Mouse (Mus musculus): ENCODE measurements around the gene Prune1.

The Prune1 gene

DNA sequence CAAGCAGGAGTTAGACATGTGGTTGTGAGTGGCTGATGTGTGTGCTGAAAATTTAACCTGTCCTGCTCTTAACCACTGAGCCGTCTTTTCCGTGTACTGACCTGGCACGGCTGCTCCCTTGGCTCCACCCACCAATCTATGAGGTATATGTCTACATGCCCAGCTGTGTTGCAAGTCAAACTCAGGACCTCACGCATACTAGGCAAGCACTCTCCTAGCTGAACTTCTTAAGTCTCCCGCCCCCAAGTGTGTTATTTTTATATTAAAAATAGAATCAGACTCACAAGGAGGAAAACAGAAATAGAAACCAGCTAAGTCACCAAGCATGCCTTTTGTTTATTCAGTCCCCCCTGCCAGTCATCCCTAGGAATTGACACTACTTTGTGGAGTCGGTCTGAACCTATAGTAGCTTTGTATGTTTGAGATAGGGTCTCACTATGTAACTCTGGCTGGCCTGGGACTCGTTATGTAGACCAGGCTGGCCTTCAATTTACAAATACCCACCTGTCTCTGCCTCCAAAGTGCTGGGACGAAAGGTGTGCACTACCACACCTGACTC lies 44.3 kb downstream of the Prune1 start:
- peak; percentile 42 for DNase-seq (ENCODE audit: low spot score)

- DNase-seq (ENCODE audit: low spot score) = no peak
Observed at GRCm38 (mm10) chr3:95235386-95236301, 46.2 kb downstream of the Prune1 start.

DNA sequence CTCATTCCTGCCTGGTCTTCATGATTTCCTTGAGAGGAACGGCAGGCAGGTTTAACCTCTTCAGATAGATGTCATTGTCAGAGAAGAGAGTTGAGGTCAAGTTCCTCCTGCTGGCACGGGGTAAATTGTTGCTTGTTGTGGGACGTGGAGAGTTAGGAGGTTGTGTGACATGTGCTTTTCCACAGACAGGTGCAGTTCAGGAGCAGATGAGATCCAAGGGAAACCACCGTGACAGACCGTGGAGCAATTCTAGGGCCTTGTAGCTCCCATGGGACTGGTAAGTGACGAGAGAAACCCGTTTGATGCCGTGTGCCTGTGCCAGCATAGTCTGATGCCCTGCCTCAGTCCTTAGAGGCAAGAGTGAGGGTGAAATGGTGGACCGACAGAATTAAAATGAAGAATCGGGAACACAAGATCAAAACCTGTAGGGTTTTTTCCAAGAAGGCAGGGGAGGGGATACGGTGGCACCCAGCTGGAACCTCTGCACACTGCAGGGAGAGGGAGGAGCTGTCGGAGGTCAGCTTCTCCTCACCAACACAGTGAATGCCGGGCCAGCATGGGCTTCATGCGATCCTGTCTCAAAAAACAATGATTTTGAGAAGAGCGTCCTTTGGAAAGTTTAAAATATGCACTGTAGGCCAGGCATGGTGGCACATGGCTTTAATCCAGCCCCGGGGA lies 48.4 kb downstream of the Prune1 start:
- no peak for DNase-seq (ENCODE audit: low spot score)

DNA sequence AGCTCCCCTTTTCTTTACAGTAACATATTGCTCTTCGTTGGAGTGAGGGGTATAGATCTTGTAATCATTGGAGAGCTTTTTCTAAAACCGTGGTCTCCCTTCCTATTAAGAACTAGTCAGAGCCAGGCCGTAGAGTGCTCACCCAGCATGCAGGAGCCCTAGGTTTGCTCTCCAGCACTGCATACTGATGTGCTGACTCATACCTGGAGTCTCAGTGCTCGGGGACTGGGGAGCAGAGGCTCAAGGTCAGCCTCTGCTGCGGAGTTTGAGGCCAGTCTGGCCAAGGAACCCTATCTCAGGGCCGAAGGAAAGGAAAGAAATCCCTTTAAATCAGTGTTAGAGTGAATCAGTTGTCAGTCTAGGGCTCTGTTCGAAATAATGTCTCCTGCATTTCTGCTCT lies 49.1 kb downstream of the Prune1 start:
- DNase-seq (ENCODE audit: low spot score) = peak; percentile 61

- DNase-seq (ENCODE audit: low spot score) = peak; percentile 65
Observed at GRCm38 (mm10) chr3:95231298-95232221, 50.3 kb downstream of the Prune1 start, which contains the start of gene Mllt11. TSS of gene Mllt11 (minus strand) at chr3:95232171.

GRCm38 (mm10) chr3:95230495-95231297 lies 51.2 kb downstream of the Prune1 start:
- peak; percentile 44 for DNase-seq (ENCODE audit: low spot score)

DNA sequence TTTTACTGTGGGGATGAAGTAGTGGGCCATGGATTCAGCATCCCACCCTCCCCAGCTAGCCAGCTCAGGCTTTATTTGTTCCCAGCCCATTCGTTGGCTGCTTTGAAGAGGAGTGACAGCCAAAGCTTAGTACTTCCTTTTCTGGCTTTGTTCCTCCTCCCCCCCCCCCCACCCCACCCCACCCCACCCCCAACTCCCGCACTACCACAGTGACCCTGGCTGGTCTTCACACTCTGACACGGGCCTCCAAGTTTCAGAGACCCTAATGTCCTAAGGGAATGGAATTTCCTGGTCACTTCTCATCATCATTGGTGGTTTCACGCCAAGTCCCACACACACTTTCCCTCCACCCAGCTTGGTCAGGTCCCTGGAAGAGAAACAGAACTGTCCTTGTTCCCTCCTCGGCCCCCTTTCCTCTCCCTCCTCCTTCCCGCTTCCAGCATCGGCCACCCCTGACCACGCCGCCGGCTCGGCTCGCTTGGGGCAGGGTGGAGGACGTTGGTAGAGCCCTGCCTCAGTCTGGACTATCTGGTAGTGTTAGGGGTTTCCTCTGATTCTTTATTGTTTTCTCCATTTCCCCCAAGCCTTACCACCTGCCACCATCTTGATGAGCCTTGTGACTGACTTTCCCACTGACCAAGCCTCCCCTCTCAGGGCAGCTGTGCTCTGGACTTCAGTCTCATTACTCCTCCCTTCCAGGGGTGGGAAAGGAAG lies 51.9 kb downstream of the Prune1 start:
- peak; percentile 63 for DNase-seq (ENCODE audit: low spot score)

DNA sequence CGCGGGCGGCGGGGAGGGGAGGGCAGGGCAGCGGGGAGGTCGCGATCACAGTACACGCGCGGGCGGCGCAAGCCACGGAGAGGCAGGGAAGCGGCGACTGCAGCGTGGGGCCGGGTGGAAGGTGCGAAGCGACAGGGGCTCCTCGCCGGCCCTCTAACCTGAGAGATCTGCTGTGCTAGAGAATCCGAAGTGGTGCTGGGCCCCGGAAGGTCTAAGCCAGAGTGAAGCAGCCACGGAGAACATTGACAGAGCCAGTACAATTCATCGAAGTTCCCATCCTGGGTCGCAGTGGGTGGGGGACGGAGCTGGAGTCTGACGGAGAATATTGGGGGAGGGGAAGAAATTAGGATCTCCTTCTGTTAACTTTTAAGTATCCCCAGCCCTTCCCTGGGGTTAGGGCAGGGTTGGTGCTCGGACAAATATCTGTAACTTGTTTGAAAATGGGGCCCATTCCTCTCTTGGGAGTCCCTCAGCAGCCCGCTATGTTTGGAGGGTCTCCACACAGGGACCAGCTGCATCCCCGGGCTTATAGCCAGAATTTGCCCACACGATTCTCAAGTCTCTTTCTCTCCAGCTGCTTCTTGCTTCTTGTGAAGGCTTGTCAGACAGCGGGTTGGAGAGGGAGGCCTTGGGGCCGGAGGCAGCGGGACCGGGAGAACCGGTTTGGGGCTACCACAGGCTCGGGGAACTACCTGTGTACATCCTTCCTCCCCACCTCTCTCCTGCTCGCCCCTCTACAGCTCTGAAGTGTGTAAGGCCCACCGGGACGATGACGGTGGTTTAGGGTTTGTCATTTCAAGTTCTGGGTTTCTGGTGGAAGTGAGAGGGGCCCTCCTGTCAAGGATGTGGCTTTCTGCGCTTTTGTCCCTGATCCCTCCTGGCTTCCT lies 52.7 kb downstream of the Prune1 start:
- DNase-seq (ENCODE audit: low spot score) = peak; percentile 70

GRCm38 (mm10) chr3:95228148-95228893 lies 53.6 kb downstream of the Prune1 start, which contains the start of gene Cdc42se1:
TSS of gene Cdc42se1 (plus strand) at chr3:95228732.
- peak; percentile 92 for DNase-seq (ENCODE audit: low spot score)

DNA sequence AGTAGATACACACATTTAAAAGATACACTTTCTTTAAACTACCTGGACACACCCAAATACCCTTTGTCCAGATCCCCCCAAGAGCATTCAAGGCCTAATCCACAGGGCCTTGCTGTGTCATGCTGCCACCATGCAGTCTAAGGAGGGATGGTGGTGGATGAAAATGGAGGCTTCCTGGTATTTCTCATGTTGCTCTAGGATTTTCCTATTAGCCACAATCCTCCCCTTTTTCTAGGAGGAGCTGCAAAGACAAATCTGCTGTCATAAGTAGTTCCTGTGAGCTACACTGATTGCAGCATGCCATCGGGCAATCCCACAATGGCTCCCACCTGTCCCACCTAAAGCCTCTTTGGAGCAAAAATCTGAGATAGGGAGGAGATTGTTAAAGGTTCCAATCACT lies 54.7 kb downstream of the Prune1 start:
- DNase-seq (ENCODE audit: low spot score) = no peak

DNA sequence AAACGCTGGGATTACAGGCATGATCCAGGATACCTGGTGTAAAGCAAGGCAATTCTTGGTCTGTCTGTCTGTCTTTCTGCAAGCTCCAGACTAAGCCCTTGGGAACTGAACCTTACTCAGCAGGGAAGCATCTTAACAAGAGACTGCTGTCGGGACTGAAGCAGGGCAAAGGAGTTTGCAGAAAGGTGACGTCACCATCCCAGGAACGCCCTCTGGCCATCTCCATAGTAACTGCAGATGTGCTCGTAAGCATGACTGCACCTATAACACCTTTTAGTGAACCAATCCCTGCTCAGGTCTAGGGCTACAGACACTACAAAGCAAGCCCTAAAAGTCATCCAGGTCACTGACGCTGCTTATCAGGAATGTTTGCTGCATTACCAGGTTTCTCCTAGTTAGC lies 57.6 kb downstream of the Prune1 start:
- no peak for DNase-seq (ENCODE audit: low spot score)

DNA sequence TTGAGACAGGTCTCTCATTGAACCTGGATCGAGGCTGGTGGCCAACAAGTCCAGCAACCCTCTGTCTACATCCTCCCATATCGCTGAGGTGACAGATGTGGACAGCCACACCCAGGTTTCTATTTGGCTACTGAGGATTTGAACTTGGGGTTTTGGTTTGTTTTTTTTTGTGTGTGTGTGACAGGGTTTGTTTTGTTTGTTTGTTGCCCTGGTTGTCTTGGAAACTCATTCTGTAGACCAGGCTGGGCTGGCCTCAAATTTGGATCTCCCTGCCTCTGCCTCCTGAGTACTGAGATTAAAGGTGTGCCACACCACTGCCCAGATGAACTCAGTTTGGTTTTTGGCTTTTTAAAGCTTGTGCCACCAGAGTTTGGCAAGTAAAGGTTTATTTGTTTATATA lies 58.8 kb downstream of the Prune1 start:
- DNase-seq (ENCODE audit: low spot score) = no peak

DNA sequence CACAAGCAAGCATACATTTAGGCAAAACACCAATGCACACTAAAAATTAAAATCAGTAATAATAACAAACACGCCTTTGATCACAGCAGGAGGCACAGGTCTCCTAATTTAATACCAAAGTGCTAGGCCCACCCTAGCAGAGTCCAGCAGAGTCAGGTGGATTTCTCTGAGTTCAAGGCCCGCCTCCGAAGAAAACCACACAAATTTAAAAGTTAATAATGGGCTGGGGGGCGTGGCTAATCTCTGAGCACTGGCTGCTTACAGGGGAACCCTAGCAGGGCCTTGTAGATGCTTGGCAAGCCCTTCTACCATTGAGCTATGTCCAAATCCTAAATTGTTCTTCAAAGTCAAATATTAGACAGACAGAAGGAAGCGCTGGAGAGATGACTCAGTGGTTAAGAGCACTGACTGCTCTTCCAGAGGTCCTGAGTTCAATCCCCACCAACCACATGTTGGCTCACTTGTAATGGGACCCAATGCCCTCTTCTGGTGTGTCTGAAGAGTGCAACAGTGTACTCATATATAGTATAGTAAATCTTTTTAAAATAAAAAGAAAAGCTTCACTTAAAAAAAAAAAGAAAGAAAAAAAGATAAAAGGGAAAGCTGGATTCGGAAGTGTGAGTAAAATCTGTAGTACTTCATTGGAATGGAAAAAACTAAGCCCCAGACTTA lies 63.3 kb downstream of the Prune1 start:
- DNase-seq (ENCODE audit: low spot score) = no peak

GRCm38 (mm10) chr3:95217255-95218134 lies 64.4 kb downstream of the Prune1 start, which contains the start of gene Gabpb2:
TSS of gene Gabpb2 (minus strand) at chr3:95217916.
- DNase-seq (ENCODE audit: low spot score) = peak; percentile 96

DNA sequence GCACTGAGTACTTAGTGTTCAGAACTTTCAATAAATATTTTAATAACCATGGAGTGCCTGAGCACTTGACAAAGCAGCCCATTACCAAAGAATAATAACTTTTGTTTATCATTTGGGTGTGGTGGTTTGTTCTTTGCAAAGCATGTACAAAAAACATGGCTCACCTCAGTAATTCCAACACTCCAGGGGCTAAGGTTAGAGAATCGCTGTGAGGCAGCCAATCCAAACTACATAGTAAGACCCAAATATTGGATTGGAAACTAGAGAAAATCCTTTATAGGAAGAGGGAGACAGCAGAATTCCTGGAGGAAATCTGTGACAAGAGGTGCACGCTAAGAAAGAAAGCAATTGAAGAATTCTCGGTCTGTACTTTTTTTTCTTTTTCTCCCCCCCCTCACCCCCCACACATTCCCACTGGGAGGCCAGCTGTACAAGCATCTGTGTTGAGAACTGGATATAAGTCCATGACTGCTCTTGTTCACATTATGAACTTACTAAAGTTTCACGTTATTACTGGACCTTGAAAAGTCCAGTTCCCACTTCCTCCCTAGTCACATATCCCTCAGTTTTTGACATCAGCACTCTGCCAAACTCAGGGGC lies 65.1 kb downstream of the Prune1 start:
- no peak for DNase-seq (ENCODE audit: low spot score)

DNA sequence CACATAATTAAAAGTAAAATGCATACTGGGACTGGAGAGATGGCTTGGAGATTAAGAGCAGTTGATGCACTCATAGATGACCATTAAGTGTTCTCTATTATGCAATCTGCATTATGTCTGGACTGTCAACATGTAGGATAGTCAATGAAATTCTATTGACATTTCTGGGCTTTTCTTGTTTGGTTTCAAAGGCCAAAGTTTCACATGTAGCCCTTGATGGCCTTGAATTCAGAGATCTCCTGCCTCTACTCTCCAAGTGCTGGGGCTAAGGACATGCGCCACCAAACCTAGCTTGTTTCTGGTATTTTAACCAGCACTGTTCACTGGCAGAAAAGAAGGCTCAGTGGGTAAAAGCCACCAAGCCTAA lies 68.3 kb downstream of the Prune1 start:
- DNase-seq (ENCODE audit: low spot score) = no peak
